Mouse (Mus musculus) heart, postnatal 0 days (tissue): Measurements from ENCODE around the gene Inpp5b.

ENCODE experiments used
- CTCF ChIP-seq: IDR thresholded peaks from 2 replicates; pipeline ENCODE4 v1.5.1; 2016; ENCODE audit warnings: antibody characterized with exemption, control low read depth, low read depth
- EP300 ChIP-seq: IDR thresholded peaks from 2 replicates; pipeline ENCODE4 v1.6.1; 2016; ENCODE audit warnings: antibody characterized with exemption, low read depth

- TF ChIP-seq CTCF = no peak
- no peak for TF ChIP-seq EP300
These were observed at the start of gene Inpp5b for GRCm38 (mm10) chr4:124741376-124742343.
